Mouse (Mus musculus) liver, adult 2 months (tissue): ENCODE measurements around the gene Npas2.

Experiments
- CTCF ChIP-seq: fragments of 200-500 bp; IDR thresholded peaks from 2 replicates; pipeline ENCODE4 v1.5.1; 2011; ENCODE audit warnings: low read depth, low read length, control low read depth
- POLR2A ChIP-seq: fragments of 200-500 bp; IDR thresholded peaks from 2 replicates; pipeline ENCODE4 v1.6.1; 2011; ENCODE audit warnings: low read length, control low read depth; ENCODE audit not compliant: insufficient read depth; ENCODE audit errors: extremely low read depth

DNA sequence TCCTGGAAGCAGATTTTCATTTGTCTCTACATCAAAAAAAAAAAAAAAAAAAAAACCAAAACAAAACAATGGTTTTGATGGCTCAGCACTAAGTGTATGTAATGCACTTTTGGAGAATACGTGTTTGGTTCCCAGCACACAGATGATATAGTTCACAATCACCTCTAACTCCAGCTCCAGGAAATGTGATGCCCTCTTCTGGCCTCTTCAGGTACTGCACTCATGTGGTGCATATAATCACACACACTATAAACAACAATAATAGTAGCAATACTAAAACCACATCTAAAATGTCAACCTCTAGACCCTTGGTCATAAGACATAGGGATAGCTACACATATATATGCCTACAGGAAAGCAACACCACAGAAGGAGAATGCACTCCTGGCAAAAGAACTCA is 13.0 kb upstream of the Npas2 start:
- TF ChIP-seq CTCF (no peak), POLR2A (no peak)
